Mouse (Mus musculus): ENCODE data around the gene Gm20906. TPM values are rescaled to one million over a fixed set of nuclear protein-coding genes. Genes with fewer than 3 reads are reported as not detected.
"Not testable (repeated sequence)": the region's sequence is repeated elsewhere in the genome, so short reads cannot be mapped to it uniquely, and the experiment has no call there.

Gene Gm20906
- total RNA-seq (2014; rRNA removed) (not detected in 2 replicates), polyA plus RNA-seq (2015; fragmentation: Nextera tagmentation; extraction: Ambion mirVana) (not detected in 2 replicates)

- not testable (repeated sequence) for H3K4me1 ChIP-seq (ENCODE audit: insufficient read depth, low read length); H3K4me2 ChIP-seq (ENCODE audit: low read depth, low read length, poor library complexity, severe bottlenecking); H3K9me3 ChIP-seq (ENCODE audit: low read length); DNase-seq (ENCODE audit: low spot score); ATAC-seq (ENCODE audit: low FRiP score); H3K9ac ChIP-seq (replicated peaks; ENCODE audit: low read length, poor library complexity, severe bottlenecking); H3K27me3 ChIP-seq (ENCODE audit: insufficient read depth, low read length); H3K27ac ChIP-seq (ENCODE audit: low read depth, low read length); H3K4me3 ChIP-seq (ENCODE audit: low read depth, low read length); H3K36me3 ChIP-seq (ENCODE audit: insufficient read depth, low read length)
- no CpG with 5 or more reads among the region's 6 CpGs for WGBS
Measured at GRCm38 (mm10) chrY:87550666-87551065, at the start of gene Gm20906. Gm20906 (plus strand) TSS chrY:87550966.
